Mouse (Mus musculus) retina, postnatal 1 day (tissue): ENCODE measurements around the gene Lrrc75b.
A peak's percentile ranks its signal among the peaks of the same experiment; 100 is the strongest.

Experiments used
- DNase-seq: peaks from one replicate; pipeline ENCODE4 v3.0.0-alpha.2; 2012

Lrrc75b gene

DNA sequence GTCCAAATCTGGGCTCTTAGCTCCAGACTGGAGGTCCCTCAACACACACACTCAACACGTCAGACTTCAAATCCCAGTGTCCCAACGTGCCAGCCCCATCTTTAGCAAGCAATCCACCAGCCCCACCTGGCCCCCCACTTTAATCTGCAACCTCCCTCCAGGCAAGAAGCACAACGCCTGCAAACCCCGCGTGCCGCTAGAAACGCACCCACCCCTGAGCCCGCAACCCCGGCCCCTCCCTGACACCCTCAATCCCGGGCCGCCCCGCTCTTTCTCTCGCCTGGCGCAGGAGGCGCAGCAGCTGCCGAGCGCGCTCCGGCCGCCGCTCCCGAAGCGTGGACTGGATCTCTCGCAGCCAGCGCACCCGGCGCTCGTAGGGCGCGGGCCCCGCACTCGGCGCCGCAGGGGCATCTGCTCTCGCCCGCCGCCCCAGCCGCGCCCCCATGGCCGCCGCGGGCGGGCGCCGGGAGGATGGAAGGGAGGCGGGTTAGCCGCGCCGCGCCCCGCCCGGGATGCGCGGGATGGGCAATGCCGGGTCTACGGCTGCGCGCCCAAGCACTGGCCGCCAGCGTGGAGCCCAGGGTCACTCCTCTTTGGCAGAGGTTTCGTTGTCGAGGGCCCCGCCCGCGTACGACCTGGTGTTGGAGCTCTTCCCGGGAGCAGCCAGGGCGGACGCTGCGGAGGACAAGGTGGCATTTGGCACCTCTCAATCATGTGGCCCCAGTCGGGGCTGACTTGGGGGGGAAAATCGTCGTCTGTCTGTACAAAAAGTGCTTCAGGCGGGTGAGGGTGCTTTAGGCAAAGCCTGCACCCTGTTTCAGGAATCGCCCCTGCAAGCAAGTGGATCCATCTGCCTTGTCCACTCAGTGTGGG, at the start of gene Lrrc75b:
Gene Lrrc75b, minus strand, starts transcription at position 655 of the 873 bp plus-strand sequence.
- peak; percentile 76 for DNase-seq

DNA sequence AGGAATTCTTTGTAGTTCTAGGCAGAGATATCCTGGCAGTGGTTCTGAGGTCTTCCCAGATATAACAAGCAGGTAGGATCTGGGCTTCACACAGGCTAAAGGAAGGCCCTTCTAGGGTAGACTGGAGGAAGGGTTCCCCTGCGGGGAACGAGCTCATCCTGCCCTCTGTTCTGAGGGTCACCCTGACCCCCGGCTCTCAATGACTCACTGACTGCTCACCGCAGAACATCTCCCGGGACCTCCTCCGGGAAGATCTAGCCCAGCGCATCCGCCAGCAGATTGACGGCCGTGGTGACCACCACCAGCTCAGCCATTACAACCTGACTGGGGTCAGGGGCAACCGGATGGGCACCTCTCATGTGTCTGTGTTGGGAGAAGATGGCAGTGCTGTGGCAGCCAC, 48.8 kb upstream of the Lrrc75b start:
- DNase-seq, result no peak

DNA sequence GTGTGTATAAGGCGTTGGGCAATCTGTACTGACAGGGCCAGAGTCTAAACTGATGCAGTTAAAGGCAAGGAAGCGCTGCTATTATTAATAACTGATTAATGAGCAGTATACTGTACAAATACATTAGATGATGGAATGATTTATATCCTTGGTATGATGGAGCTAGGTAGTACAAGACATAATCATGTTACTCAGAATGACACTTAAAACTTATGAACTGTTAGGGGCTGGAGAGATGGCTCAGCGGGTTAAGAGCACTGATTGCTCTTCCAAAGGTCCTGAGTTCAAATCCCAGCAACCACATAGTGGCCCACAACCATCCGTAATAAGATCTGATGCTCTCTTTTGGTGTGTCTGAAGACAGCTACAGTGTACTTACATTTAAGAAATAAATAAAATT, 47.1 kb upstream of the Lrrc75b start:
- DNase-seq, result no peak

DNA sequence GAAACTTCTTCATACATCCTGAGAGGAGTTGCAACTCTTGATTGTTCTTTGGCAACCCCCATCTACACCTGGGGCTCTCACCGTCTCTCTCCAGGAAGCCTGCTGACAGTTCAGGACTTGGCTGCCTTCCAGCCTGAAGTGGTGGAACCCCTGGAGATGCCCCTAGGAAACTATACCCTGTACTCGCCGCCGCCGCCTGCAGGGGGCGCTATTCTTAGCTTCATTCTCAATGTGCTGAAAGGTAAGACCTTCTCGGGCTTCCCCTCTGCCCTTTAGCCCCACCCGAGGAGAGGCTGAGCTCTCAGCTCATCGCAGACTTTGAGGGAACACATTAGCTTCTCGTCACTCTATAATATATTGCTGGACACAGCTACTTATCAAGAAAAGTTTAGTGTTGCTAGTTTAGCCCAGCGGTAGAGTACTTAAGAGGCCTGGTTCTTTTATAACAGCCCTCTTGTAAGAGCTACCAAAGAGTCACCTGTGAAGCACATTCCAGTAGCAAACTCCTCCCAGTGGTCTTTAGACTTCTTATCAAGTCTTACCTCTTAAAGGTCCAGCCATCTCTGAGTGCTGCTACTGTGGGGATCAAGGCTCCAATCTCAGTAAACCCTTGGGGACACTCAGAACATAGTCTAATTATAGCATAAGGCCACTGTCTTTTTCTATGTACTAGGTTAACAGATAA, 45.2 kb upstream of the Lrrc75b start:
- peak; percentile 21 for DNase-seq

DNA sequence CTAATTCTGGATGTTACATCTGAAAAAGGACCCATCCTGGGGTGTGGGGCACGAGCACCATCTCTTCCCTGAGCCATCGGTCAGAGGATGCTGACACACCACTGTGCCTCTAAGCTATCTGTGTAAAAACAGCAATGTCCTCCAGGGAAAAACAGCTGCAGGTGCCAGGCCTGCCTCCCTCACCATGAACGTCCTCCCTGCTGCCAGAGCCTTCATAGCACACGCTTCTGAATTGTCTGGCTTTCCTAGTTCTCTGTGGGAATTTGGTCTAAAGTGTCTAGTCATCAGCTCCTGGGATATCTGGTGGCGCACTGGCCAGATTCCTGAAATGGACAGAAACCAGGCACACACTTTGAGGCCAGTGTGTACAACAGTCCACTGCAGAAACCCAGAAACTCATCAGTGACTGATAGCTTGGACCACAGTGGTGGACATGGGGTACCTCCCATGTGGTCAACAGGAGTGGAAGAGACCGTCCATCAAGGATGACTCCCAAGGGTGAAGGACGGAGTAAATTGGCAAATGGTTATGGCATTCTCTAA, 40.1 kb upstream of the Lrrc75b start:
- no peak for DNase-seq

DNA sequence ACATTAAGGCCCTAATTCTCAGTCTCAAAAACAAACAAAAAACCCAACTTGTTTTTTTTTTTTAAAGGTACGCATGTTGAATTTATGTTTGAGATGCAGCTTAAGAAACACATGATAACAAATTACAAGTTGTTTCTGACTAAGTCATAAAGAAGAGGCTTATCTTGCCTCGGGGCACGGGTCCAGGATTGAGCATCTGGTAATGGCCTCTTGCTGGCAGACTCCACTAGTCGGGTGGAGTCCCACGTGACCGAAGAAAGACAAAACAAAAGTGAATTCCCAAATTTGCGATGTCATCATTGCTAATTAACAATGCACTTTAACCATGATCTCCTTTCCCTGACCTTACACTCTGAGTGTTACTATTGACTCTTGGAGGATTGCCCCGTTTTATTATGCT, 35.9 kb upstream of the Lrrc75b start:
- DNase-seq, result no peak

DNA sequence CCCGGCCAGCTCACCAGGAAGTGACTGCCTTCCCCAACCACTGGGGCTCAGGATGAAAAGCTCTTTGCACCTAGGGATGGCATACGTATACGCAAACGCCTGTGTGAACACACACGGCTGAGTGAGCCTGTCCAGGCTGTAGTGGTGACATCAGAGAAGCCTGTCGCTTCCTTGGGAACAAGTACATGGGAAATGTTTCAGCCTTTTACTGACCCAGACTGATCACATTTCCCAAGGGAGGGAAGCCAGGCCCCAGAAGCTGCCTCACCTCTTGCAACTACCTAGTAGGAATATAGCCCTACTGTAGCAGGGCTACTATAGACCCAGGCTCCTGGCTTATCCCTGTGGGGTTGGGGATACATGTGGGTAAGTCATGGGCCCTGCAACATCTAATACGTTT, 32.5 kb upstream of the Lrrc75b start:
- no peak for DNase-seq

DNA sequence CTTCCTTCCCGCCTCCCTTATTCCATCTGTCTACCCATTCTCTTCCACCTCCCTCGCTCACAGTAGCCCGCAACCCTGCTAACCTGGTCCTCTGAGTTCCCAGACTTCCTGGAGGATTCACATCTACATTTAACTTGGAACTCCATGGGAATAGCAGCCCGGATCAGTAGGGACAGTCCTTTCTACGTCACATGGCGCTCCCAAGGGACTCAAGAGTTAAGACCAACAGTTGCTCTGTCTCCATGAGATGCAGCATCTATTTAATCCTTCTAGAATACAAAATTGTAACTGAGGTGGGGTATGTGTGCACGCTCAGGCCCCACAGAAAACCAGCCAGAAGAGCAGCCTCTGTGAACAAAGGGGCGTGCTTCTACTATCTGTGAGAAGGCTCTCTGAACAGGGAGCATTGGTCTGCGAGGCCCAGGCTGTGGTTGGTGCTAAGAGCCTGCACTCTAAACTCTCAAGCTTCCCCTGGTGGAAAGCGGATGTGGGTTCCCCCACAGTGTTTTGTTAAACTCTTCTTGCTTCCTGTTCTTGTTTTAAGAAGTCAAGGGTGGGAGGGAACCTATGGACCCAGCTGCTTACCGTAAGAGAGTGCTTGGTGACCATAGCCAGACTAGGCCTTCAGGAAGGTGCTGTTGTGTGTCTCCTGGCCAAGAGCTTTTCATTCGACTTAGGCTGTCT, 31.2 kb upstream of the Lrrc75b start:
- DNase-seq, result no peak

DNA sequence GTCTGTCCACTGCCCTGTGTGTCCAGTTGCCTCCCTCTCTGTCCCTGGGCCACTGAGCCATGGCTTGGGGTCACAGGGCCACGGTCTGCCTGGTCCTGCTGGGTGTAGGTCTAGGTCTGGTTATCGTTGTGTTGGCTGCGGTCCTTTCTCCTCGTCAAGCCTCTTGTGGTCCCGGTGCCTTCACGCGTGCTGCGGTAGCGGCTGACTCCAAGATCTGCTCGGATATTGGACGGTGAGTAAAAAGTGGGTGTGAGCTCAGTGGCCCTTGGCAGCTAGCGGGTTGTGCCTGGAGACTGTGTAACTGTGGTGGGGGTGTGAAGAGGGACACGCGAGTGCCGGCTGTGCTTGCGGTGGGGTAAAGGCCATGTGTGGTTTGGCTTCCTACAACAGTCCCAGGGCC, 29.5 kb upstream of the Lrrc75b start:
- no peak for DNase-seq

DNA sequence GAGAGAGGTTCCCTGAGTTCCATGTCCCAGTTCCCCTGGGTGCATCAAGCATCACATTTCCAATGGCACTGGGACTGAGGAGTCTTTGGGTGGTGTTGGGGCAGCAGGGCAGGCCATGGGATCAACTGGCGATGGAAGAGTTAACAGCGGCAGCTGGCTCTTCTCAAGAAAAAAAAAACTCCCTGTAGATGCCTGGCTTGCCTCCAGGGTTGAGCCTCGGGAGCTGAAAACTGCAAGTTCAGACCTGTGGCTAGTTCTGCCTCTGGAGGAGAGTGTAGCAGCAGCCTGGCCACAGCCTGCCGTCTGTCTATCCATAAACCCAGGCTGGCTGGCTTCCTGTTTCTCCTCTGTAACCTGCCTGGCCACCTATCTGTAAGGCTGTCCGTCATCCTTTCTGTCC, 29.0 kb upstream of the Lrrc75b start, which contains the start of gene Ggt5:
Gene Ggt5, plus strand, starts transcription at position 212 of the 400 bp plus-strand sequence.
- peak; percentile 63 for DNase-seq

DNA sequence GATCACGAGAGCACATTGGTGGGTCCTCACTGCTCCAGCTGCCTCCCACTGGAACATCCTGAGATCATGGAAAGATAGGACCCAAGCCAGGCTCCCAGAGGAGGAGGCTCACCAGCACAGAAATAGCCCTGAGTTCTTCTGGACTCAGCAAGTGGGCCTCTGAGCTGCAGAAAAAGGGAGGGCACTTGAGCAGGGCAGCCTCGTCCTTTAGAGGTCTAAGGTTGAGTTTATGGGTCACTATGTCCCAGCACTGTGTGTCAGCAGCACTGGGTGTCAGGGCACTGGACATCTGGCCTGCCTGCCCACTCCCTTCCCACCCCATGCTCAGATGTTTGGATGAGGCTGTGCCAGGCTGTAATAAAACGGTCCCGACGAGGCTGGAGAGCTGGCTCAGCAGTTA, 28.2 kb upstream of the Lrrc75b start:
- no peak for DNase-seq

DNA sequence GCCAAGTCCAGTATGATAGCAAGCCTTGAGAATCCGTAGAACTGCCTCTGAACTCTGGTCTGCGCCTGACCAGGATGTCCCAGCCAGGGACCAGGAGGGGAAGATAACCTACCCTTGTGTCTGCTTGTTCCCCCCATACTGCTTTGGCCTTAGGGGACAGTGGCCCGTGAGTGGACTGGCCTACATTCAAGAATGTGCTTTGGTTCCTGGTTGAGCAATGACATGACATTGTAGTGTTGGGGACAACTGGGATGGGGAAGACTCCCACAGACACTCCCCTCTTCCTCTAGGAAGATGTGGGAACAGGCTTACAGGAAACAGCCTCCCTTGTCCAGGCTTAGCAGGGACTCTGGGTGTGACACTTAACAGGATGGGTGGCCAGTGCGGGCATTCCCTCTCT, 27.7 kb upstream of the Lrrc75b start:
- no peak for DNase-seq

DNA sequence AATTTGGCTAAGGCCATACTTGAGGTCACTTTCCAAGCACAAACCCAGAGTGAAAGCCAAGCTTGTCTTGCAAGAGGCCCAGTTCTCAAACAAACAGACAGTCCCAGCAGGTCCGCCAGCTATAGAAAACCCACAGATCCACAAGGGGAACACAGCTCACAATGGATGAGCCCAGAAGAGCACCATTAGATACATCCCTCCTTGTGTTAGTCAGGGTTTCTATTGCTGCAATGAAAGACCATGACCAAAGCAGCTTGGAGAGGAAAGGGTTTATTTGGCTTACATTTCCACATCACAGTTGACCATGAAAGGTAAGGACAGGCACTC, 26.4 kb upstream of the Lrrc75b start:
- no peak for DNase-seq

DNA sequence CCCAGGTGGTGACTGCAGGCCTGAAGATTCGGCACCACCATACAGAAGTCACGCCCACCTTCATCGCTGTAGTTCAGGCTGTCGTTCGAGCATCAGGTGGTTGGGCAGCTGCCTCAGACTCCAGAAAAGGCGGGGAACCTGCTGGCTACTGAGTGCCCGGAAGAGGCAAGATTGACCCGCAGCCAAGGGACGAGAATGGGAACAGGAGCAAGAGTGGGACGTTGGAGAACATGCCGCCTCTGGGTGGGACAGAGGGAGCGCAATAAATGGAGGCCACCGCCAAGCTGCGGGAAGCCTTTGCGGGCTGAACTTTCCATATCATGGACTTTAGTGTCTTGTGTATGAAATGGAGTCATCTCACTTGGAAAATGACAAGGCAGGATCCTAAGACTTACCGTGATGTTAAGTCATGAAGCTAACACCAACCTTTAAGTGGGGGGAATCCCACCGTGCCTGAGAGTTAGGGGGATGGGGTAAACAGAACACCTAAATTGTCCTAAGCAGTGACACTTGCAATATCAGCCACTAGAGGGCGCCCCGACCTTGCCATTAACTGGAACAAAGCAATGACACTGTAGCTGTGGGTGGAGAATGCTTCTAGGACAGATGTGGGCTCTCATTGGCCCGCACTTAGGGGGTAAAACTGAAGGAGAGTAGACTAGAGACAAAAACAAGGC, 25.9 kb upstream of the Lrrc75b start:
- DNase-seq, result peak; percentile 93

DNA sequence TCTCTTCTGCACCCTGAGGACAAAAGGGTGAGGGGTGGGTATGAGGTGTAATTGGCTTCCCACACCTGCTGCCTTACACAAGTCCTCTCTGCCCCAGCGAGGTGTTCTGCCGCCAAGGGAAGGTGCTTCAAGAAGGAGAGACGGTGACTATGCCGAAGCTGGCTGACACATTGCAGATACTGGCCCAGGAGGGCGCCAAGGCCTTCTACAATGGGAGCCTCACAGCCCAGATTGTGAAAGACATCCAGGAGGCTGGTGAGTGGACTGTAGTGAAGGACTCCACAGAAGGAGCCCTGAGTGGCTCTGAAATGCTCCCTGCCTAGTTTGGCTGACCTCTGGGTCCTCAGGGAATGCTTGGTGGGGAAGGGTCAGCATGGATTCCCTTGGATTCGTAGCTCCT, 19.0 kb upstream of the Lrrc75b start:
- DNase-seq, result no peak

DNA sequence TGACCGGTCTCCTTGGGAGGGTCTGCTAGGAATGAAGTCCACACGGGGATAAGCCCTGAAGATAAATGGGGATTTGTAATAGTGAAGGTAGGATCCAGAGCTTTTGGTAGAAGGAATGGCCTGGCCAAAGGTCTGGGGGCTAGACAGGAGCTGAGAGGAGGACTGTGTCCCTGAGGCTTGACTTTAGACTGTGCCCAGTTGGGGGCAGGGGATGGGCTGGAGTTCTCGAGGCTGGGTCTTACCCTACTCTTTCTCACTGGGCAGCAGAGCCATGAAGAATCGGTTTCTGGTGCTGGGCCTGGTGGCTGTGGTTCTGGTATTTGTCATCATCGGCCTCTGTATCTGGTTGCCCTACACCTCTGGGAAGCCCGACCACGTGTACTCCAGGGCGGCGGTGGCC, 13.8 kb upstream of the Lrrc75b start:
- DNase-seq, result no peak

DNA sequence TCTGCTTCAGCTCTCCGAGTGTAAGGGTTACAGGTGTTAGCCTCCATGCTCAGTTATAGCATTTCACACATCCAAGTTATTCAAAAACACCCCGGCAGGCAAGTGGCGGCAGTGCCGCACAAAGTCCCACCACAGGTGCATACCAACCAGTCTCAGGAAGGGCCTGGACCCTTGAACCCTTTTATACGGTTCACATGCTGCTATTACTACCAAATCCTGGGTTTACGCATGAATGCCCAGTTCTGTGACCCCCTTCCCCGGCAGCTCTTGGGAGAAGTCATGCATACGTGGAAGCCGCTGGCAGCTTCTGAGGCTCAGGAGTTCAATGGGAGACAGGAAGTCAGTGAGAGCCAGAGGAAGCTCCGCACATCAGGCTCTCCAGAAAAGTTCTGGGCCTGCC, 13.1 kb upstream of the Lrrc75b start:
- peak; percentile 59 for DNase-seq

DNA sequence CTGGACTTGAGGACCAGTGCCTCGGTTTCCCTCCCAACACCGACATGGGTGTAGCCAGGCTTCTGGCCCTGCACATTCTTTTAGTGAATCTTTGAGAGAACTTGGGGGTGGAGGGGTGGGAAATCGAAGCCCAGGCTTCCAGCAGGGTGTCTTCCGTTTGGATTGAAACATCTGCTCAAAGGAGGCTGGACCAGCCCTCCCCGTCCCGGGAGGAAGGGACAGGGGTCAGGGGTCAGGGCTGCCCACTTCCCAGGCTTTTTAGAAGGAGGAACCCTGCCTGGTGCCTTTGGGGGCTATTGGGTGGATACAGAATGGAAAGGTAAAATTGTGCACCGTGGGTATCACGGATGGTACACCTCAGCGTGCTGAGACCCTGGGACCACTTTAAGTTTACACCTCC, 11.8 kb upstream of the Lrrc75b start:
- no peak for DNase-seq

DNA sequence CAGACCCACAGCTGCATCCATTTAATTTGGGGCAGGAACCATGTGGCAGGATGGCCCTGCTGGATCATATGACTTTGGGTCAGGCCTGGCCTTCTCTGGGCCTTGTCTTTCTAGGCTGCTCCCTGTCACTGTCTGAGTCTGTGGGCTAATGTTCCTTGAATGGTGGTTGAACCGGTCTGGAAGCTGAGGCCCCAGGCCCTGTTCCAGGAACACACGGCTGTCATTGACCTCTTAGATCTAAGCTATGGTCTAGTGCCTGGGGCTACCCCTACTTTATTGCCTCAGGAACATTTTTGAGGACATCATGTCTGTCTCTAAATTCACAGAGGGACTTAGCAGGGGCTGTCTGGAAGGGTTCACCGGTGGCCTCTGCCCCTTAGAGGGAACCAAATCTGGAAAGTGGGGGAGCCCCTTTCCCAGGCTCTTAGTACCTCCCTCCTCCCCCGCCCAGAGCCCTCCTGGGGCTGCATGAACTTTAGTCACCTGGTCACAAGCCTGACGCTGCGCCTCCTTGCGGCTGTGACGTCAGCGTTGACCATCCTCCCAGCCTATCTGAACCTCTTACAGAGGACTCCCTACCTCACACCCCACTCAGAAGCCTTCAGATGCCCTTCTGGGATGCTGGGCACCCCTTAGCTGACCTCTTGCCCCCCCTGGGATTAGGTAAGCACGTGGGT, 11.0 kb upstream of the Lrrc75b start:
- DNase-seq, result no peak

DNA sequence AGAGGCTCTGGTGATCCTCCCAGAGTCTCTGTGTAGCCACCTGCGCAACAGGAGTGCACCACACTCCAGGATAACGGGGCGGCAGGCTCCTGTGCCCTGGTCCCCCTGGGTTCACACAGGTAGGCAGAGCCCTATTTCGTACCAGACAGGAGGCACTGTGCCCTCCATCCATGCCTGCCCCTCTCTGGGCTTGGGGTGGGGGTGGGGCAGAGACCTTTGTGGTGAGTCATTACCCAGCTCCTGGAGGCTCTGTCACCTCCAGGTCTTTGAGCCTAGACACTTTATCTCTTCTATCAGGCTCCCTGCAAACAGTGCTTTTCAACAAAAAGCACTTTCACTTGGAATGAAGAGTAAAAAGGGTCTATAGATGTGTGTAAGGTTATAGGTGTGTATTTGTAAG, 8.7 kb upstream of the Lrrc75b start:
- no peak for DNase-seq

DNA sequence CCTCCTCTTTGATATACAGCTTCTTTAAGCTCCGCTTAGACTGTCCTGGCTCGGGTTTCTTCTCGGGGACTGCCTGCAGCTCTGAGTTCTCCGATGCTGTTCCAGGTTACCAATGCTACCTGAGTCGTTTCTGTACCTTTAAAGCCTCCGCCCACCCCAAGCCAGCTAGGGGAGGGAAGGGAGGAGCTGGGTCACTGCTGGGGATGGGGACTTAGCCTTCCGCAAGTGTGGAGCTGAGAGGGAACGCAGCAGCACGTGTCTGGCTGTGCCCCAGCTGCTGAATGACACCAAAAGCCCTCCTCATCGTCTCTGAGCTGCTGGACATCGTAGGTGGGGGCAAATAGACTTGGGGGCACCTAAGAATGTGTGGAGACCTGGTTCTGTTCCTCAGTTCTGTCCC, 8.3 kb upstream of the Lrrc75b start:
- DNase-seq, result no peak

DNA sequence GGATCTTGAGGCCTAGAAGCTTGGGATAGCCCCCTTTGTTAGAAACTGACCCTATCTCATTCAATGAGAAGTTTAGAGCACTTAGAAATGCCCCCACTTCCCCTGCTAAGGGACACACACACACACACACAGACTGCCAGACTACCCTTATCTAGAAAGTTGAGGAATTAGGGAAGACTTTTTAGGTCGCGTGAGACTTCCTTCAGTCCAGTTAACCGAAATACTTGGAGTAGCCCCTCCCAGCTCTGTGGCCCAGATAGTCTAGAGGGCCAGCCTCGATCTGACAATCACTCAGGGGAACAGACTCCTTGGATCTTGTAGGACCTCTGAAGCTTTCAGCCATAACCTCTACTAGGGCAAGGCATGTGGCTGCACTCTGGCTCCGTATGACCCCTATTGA, 7.9 kb upstream of the Lrrc75b start:
- DNase-seq, result no peak
